Mouse (Mus musculus) limb, embryonic 15.5 days (tissue): ENCODE measurements around the gene Sim2. TPM values are rescaled to one million over a fixed set of nuclear protein-coding genes. Genes with fewer than 3 reads are reported as not detected.

Source experiments
- ATAC-seq: fragments of 200-750 bp; cut with Nextera tagmentation; 2 replicates; pipeline ENCODE4 v1.8.0; 2017; ENCODE audit warnings: low read depth, moderate TSS enrichment; ENCODE audit not compliant: insufficient number of reproducible peaks, low FRiP score, low TSS enrichment
- H3K27ac ChIP-seq: fragments of 300-500 bp; sonication (generic); 2 replicates; pipeline ENCODE4 v1.5.1; 2015; ENCODE audit warnings: moderate library complexity, mild to moderate bottlenecking, inconsistent platforms
- H3K27me3 ChIP-seq: fragments of 300-500 bp; sonication (generic); 2 replicates; pipeline ENCODE4 v1.6.1; 2015; ENCODE audit warnings: inconsistent platforms
- H3K36me3 ChIP-seq: fragments of 300-500 bp; sonication (generic); 2 replicates; pipeline ENCODE4 v1.6.1; 2015; ENCODE audit warnings: inconsistent platforms
- H3K4me1 ChIP-seq: fragments of 300-500 bp; sonication (generic); 2 replicates; pipeline ENCODE4 v1.6.1; 2015; ENCODE audit warnings: inconsistent platforms
- H3K4me2 ChIP-seq: fragments of 300-500 bp; sonication (generic); 2 replicates; pipeline ENCODE4 v1.6.1; 2015; ENCODE audit warnings: mild to moderate bottlenecking, inconsistent platforms
- H3K4me3 ChIP-seq: fragments of 300-500 bp; sonication (generic); 2 replicates; pipeline ENCODE4 v1.5.1; 2015; ENCODE audit warnings: mild to moderate bottlenecking, inconsistent platforms
- H3K9ac ChIP-seq: fragments of 300-500 bp; sonication (generic); 2 replicates; pipeline ENCODE4 v1.6.1; 2015; ENCODE audit warnings: inconsistent platforms
- H3K9me3 ChIP-seq: fragments of 300-500 bp; sonication (generic); 2 replicates; pipeline ENCODE4 v1.6.1; 2016; ENCODE audit warnings: inconsistent platforms
- WGBS: fragments of 180-500 bp; shearing (Covaris S2); methylation state at CpG from one replicate; pipeline ENCODE4 v1.1.7; 2015; 5-methylcytosine and 5-hydroxymethylcytosine counted together
- polyA plus RNA-seq: library from polyadenylated mRNA; unstranded; fragments of >200 nt; fragmentation: Nextera tagmentation; extraction: Ambion mirVana; gene quantifications from 2 replicates; pipeline ENCODE4 v1.2.1, GENCODE M21; 2015

Gene Sim2
- polyA plus RNA-seq, 1 experiment from 2014 or later, result 0.64 TPM

DNA sequence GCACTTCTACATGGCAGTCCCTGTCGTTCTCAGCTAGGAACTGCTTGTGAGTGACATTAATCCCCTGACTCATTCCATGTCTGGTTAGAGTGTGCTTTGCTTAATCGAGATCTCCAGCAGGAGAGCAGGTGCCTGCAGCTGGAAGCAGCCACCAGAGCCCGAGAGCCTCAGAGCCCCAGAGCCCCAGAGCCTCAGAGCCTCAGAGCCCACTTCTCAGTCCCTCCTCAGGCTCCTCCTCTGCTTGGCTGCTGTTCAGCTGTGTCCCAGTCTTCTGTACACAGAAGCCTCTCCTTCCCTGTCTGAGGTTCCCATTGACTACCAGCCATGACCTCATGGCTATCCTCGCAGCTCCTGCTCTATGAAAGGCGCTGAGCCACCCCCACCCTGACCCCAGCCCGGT lies 32.6 kb downstream of the Sim2 start:
- 61% methylated on average over 6 of the region's 6 CpGs for WGBS
- ATAC-seq, result no peak
- no peak overlapping the region for H3K4me2 ChIP-seq
- H3K9ac ChIP-seq, result no peak overlapping the region
- peaks cover 6% of the 10 kb centered on the region; the same call in 1 of the 2 replicates for H3K4me1 ChIP-seq
- H3K4me3 ChIP-seq, result no peak overlapping the region
- no peak overlapping the region for H3K27ac ChIP-seq
- H3K27me3 ChIP-seq, result peaks cover 39% of the 10 kb centered on the region
- H3K9me3 ChIP-seq, result no peaks in the 10 kb centered on the region
- no peaks in the 10 kb centered on the region for H3K36me3 ChIP-seq

DNA sequence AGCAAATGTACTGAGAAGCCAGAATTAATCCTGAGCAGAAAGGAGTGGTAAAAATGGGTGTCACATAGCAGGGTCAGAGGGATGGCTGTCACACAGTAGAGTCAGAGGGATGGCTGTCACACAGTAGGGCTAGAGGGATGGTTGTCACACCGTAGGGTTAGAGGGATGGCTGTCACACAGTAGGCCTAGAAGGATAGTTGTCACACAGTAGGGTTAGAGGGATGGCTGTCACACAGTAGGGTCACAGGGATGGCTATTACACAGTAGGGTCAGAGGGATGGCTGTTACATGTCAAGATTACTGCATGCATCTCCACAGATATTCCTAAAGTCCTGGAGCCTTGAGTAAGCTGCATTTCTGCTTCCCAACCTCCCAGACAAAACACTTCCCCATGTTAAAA lies 33.7 kb downstream of the Sim2 start:
- Histone ChIP-seq H3K9ac (no peak overlapping the region), H3K9me3 (no peaks in the 10 kb centered on the region), H3K27ac (no peak overlapping the region), H3K4me2 (no peak overlapping the region), H3K4me1 (peaks cover 11% of the 10 kb centered on the region), H3K36me3 (no peaks in the 10 kb centered on the region), H3K4me3 (no peak overlapping the region), H3K27me3 (peaks cover 48% of the 10 kb centered on the region)
- WGBS, result 94% methylated on average over 1 of the region's 1 CpGs
- no peak for ATAC-seq

DNA sequence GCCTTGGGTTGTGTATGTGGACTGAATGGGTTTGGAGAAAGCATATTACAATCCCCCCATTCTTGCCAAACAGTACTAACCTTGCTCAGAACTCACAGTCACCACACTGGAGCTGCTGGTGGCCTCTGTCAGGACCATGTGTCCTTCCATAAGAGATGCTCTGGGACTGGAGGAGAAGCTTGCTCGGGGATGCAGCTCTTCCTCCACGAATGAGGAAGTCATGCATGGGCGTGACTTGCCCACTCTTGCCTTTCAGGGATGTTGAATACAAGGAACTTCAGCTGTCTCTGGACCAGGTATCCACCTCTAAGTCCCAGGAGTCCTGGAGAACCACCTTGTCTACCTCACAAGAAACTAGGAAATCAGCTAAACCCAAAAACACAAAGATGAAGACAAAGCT lies 37.6 kb downstream of the Sim2 start:
- Histone ChIP-seq H3K27ac (no peak overlapping the region), H3K27me3 (peaks cover 76% of the 10 kb centered on the region), H3K9me3 (no peaks in the 10 kb centered on the region), H3K36me3 (no peaks in the 10 kb centered on the region), H3K4me3 (no peak overlapping the region), H3K4me1 (peaks cover 21% of the 10 kb centered on the region), H3K9ac (no peak overlapping the region), H3K4me2 (no peak overlapping the region)
- ATAC-seq, result no peak
- 80% methylated on average over 3 of the region's 3 CpGs for WGBS

DNA sequence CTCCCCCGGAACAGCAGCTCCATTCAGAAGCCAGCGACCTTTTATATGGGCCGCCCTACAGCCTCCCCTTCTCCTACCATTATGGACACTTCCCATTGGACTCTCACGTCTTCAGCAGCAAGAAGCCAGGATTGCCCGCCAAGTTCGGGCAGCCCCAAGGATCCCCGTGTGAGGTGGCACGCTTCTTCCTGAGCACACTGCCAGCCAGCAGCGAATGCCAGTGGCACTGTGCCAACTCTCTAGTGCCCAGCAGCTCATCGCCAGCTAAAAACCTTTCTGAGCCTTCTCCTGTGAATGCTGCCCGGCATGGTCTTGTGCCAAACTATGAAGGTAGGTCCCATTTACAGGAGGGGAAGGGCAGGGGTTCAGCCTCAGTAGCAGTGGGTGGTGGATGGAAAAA lies 38.5 kb downstream of the Sim2 start:
- Histone ChIP-seq H3K4me1 (peaks cover 21% of the 10 kb centered on the region), H3K27me3 (peaks cover 81% of the 10 kb centered on the region), H3K27ac (no peak overlapping the region), H3K9ac (no peak overlapping the region), H3K36me3 (no peaks in the 10 kb centered on the region), H3K4me3 (no peak overlapping the region), H3K9me3 (no peaks in the 10 kb centered on the region), H3K4me2 (no peak overlapping the region)
- no peak for ATAC-seq
- 54% methylated on average over 11 of the region's 11 CpGs for WGBS

DNA sequence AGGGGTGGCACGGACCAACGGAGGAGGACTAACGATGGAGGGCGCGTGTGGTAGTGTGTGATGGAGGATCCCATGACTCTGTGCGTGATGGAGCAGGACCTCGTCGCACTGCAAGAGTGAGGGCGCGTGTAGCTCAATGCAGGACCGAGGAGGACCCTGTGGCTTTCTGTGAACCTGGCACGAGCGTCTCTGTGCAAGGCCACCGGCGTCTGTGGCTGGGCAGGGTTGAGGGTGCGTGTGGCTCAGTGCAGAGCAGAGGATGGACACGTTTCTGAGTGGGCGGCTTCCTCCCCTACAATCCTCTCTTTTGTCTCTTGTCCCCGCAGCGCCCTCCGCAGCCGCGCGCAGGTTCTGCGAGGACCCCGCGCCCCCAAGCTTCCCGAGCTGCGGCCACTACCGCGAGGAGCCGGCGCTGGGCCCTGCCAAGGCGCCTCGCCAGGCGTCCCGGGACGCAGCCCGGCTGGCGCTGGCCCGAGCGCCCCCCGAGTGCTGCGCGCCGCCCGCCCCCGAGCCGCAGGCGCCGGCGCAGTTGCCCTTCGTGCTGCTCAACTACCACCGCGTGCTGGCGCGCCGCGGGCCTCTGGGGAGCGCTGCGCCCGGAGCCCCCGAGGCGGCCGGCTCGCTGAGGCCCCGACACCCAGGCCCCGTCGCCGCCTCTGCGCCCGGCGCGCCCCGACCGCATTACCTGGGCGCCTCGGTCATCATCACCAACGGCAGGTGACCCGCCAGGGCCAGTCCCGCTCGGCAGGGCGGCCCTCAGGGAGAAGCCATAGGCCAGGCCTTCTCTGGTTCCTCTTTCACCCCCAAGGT lies 40.6 kb downstream of the Sim2 start:
- 2% methylated on average over 80 of the region's 83 CpGs for WGBS

DNA sequence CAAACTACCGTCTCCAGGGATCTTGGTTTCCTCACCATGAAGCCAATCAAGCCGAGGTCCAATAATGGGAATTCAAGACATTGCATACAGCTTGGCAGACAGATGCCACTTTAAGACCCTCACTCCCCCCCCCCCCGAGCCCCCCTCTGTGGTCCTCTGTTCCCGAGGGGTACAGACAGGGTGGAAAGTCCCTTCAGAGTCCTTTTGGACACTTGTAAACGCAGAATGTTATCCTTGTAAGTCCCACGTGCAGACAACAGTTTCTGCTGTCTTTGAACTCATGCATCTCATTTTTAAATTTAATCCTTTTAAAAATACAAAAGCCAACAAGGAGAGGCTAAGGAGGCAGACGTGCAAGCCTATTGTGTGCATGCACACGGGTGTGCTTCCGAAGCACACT lies 41.5 kb downstream of the Sim2 start:
- Histone ChIP-seq H3K9me3 (no peaks in the 10 kb centered on the region), H3K27me3 (peaks cover 66% of the 10 kb centered on the region), H3K4me3 (no peak overlapping the region), H3K9ac (no peak overlapping the region), H3K36me3 (no peaks in the 10 kb centered on the region), H3K27ac (no peak overlapping the region), H3K4me1 (peaks cover 23% of the 10 kb centered on the region), H3K4me2 (no peak overlapping the region)
- 39% methylated on average over 9 of the region's 9 CpGs for WGBS
- ATAC-seq, result no peak

More for the DNA sequence above, 40.6 kb downstream of the Sim2 start:
- no peaks in the 10 kb centered on the region for H3K36me3 ChIP-seq
- H3K27ac ChIP-seq, result no peak overlapping the region
- peaks cover 25% of the 10 kb centered on the region for H3K4me1 ChIP-seq
- peak overlapping the region; percentile 46 for H3K4me3 ChIP-seq
- peaks cover 72% of the 10 kb centered on the region for H3K27me3 ChIP-seq
- peak overlapping the region; percentile 95 for H3K4me2 ChIP-seq
- H3K9ac ChIP-seq, result peak overlapping the region; percentile 42
- H3K9me3 ChIP-seq, result no peaks in the 10 kb centered on the region
- no peak for ATAC-seq

DNA sequence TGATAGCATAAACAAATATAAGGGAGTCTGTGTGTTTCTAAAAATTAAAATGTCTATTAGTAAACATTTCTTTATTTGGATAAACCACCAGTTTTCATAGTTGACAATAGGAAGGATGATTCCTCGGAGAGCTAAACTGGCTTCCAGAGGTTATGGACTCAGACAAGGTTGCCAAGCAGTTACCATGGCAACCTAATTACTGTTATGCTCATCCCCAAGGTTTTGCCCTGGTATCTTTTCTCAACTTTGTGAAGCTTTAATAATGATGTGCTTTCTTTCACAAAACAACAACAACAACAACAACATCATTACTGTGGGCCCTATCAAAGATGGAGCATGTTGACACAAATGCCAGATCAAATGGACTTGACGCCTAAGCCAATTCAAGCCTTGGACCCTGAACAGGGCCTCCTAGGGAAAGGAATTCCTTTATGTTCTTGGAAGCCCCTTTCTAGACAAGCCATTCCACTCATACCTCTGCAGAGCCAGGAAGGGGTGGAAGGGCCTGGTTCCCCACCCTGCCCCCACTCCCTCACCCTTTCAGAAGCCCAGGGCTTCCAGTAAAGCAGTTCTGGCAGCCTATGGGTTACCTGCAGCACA lies 43.6 kb downstream of the Sim2 start:
- no peaks in the 10 kb centered on the region for H3K36me3 ChIP-seq
- H3K4me1 ChIP-seq, result peaks cover 18% of the 10 kb centered on the region
- 60% methylated on average over 2 of the region's 2 CpGs for WGBS
- no peaks in the 10 kb centered on the region for H3K9me3 ChIP-seq
- no peak overlapping the region for H3K27ac ChIP-seq
- H3K4me2 ChIP-seq, result no peak overlapping the region
- H3K27me3 ChIP-seq, result peaks cover 45% of the 10 kb centered on the region
- no peak overlapping the region for H3K9ac ChIP-seq
- ATAC-seq, result no peak
- no peak overlapping the region for H3K4me3 ChIP-seq

DNA sequence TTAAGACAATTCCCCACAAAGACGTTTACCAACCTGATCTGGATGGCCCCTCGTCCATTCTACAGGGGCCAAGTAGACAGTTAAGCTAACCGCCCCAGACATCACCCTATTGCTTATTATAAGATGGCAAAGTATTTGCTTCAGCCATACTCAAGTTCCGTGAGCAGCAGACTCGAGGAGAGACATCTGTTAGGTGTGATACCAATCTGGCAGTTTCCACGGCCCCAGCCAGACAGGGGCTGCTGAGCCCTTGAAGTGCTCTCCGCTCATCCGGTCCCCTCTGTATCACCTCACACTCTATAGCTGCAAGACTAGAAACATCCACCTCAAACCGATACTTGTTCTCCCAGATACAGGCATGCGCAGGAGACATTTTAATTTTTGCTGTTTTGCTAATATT lies 49.5 kb downstream of the Sim2 start:
- no peak overlapping the region for H3K9ac ChIP-seq
- no peak overlapping the region for H3K4me2 ChIP-seq
- peaks cover under 1% of the 10 kb centered on the region; the same call in 1 of the 2 replicates for H3K27me3 ChIP-seq
- H3K4me1 ChIP-seq, result no peaks in the 10 kb centered on the region; the same call in 1 of the 2 replicates
- H3K9me3 ChIP-seq, result no peaks in the 10 kb centered on the region
- peaks cover 4% of the 10 kb centered on the region; the same call in 1 of the 2 replicates for H3K36me3 ChIP-seq
- 76% methylated on average over 10 of the region's 10 CpGs for WGBS
- ATAC-seq, result no peak
- H3K27ac ChIP-seq, result no peak overlapping the region
- H3K4me3 ChIP-seq, result no peak overlapping the region

DNA sequence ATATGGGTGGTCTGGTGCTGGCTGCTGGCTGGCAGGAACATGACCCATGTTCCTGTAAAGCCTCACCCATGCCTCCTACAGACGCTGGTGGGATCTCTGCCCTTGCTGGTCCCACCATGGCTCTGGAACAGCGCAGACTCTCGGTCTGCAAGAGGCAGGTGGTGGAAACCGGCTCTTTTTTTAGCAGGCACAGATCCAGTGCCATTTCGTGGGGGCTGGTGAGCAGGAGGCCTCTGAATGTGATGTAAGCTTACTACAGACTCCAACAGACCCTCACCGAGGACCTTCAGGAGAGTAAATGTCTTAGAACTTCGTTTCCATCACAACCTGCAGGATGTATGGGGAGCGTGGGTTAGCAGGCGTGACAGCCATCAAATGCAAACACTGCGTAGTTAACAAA lies 56.0 kb downstream of the Sim2 start:
- H3K9ac ChIP-seq, result no peak overlapping the region
- no peak overlapping the region for H3K4me2 ChIP-seq
- H3K9me3 ChIP-seq, result no peaks in the 10 kb centered on the region
- WGBS, result 53% methylated on average over 10 of the region's 10 CpGs
- peaks cover 42% of the 10 kb centered on the region for H3K27me3 ChIP-seq
- H3K36me3 ChIP-seq, result peaks cover 4% of the 10 kb centered on the region; the same call in 1 of the 2 replicates
- no peak for ATAC-seq
- H3K27ac ChIP-seq, result no peak overlapping the region
- peaks cover 27% of the 10 kb centered on the region for H3K4me1 ChIP-seq
- H3K4me3 ChIP-seq, result no peak overlapping the region

DNA sequence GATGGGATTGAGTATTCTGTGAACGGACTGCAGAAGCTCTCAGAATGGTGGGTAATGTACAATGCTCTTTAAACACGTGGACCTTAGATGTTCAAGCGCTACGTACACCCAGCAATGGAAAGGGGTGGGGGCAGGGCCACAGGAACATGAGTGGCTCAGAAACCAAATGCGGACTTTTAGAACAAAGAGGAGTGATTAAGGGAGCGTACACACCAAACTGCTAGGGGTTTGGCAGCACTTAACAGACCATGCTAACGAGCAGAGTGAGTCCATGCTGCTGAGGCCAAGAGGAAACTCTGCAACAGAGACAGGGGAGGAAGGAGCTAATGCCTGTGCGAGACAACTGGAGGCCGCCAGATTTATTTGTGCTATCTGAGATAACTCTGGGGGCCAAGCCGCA lies 58.6 kb downstream of the Sim2 start:
- Histone ChIP-seq H3K4me3 (no peak overlapping the region), H3K27ac (no peak overlapping the region)

DNA sequence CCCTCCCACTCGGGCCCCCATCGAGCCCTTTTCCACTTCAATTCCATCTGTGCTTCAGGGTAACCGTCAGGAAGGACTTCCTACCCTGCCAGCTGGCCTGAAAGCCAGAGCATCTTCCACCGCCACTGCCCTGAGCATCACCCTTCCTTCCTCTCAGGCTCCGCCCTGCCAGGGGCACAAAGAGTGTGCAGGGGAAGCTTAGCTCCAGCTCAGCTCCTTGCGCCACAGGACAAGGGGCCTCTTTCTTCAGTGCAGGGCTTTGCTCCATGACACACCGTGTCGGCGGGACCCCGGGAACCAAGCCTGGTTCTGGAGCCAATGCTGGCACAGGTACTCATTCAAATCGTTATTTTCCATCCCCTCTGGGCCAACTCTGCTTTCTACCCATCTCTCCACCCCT lies 63.4 kb downstream of the Sim2 start:
- H3K9ac ChIP-seq, result no peak overlapping the region
- no peaks in the 10 kb centered on the region for H3K36me3 ChIP-seq
- peaks cover 50% of the 10 kb centered on the region for H3K4me1 ChIP-seq
- H3K9me3 ChIP-seq, result no peaks in the 10 kb centered on the region
- no peak overlapping the region for H3K4me3 ChIP-seq
- WGBS, result 37% methylated on average over 11 of the region's 11 CpGs
- peaks cover 25% of the 10 kb centered on the region for H3K27me3 ChIP-seq
- peak; percentile 69 for ATAC-seq
- H3K4me2 ChIP-seq, result peak overlapping the region; percentile 31; the same call in 1 of the 2 replicates
- H3K27ac ChIP-seq, result peak overlapping the region; percentile 63

More for the DNA sequence above, 58.6 kb downstream of the Sim2 start:
- 17% methylated on average over 10 of the region's 10 CpGs for WGBS
- no peak overlapping the region for H3K4me2 ChIP-seq
- H3K4me1 ChIP-seq, result peaks cover 31% of the 10 kb centered on the region
- ATAC-seq, result no peak
- 0 out of 2 replicates have a peak, but pooled peaks cover under 1% of the 10 kb centered on the region for H3K36me3 ChIP-seq
- no peak overlapping the region for H3K9ac ChIP-seq
- peaks cover 48% of the 10 kb centered on the region for H3K27me3 ChIP-seq
- no peaks in the 10 kb centered on the region for H3K9me3 ChIP-seq
